Mouse (Mus musculus): Measurements from ENCODE around the gene P4ha1. TPM values are rescaled to one million over a fixed set of nuclear protein-coding genes. Genes with fewer than 3 reads are reported as not detected.
A peak's percentile ranks its signal among the peaks of the same experiment; 100 is the strongest.

The P4ha1 gene
- total RNA-seq, 2 experiments from 2014 or later: 4.2 to 15.8 TPM

DNA sequence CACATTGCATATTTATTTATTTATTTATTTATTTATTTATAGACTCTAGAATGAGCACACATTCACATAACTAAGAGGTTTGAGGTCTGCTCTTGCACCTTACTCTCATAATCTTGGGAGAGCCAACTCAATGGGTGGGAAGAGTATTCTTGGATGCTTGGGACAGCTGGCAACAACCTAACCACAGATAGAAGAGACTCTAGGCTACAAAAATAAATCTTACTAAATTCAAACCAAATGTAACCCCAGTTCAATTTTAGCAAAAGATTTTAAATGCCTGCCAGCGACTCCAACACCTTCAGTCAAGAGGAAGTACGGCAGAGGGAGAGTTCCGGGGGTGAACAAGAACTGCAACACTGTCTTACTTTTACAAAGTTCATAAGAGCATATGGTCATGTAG is 2.0 kb upstream of the P4ha1 start:
- no peak for ATAC-seq (replicated peaks; ENCODE audit: low FRiP score, low TSS enrichment, poor library complexity, severe bottlenecking)

DNA sequence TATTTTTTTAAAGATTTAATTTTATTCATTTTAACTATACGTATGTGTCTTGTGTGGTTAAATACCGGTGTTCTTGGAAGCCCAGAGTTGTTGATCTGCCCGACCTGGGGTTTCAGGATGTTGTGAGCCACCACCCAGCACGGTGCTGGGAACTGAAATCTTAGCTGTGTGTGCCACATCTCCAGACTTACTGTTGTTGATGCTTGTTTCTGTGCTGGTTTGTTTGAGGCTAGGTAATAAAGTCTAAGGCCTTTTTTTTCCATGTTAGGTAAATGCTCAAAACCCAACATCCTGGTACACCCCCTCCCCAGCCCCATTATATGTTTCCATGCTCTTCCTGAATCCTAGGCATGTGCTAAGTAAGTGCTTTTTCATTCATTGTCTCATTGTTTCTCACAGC is 825 bp upstream of the P4ha1 start:
- no peak for ATAC-seq (replicated peaks; ENCODE audit: low FRiP score, low TSS enrichment, poor library complexity, severe bottlenecking)

DNA sequence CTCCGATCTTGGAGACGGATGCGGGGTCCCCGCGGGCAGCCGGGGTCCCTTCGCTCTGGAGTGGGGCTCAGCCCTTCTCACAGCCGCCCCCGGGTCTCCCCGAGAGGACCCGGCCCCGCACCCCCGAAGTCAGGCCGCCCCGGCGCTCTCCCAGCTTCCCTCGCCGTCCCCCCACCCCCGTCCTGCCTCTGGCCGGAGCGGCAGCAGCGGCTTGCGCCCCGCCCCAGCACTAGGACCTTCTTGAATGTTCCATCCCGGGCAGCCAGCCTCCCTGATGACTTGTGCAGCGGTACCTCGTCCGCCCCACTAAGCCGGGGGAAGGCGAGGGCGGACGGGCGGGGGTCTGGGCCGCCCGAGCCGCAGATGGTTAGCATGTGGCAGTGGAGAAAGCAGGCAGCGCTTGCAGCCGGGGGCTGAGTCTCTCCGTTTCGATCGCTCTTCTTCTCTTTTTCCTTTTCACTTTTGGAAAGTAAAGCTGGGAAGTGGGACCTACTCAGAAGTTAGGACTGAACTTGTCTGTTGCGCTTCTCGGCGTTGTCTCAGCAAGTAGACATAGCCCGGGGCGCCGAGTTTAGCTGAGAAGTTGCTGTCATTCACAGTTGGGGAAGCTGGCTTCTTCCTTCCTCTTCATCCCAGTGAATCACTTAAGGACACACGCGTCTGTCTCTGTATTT is 529 bp downstream of the P4ha1 start:
- ATAC-seq (replicated peaks; ENCODE audit: low FRiP score, low TSS enrichment, poor library complexity, severe bottlenecking): peak; percentile 60

DNA sequence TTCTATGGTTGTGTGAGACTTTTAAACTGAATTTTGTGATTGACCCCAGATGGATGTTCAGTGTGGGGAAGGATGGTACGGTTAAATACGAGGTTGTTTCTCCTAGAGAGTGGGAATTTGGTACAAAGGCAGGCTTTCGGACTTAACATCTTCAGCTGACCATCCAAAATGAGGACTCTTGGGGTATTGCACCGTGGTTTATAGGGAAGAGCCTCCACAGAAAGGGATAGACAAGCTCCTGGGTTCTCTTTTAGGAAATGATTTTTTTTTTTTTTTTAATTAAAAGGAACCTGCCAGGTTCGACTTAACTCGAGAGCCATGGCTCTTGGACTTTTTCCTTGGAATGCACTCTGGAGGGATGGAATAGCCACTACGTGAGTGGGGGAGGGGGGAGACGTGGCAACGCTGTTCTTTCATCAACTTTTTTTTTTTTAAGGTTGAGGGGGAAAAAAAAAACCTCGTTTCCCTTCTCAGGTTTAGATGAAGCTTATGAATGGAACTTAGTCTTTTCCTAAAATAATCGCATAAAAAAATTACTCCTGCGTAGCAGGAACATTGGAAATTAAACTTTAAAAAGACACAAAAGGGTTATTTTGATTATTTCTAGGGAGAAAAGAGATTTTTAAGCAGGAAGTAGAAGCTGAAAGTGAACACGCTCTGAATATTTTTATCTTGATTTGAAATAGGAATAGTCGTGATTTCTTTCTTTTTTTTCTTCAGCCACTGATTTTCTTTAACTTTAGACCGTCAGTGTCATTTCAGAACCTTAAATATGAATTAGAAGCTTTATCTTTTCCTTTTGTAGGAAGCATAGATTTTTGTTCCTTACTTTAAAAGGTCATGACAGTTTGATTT is 1.4 kb downstream of the P4ha1 start:
- no peak for ATAC-seq (replicated peaks; ENCODE audit: low FRiP score, low TSS enrichment, poor library complexity, severe bottlenecking)

GRCm38 (mm10) chr10:59326612-59327315 is 3.7 kb downstream of the P4ha1 start:
- ATAC-seq (replicated peaks; ENCODE audit: low FRiP score, low TSS enrichment, poor library complexity, severe bottlenecking): no peak

GRCm38 (mm10) chr10:59327316-59327710 is 4.2 kb downstream of the P4ha1 start:
- ATAC-seq (replicated peaks; ENCODE audit: low FRiP score, low TSS enrichment, poor library complexity, severe bottlenecking): no peak

DNA sequence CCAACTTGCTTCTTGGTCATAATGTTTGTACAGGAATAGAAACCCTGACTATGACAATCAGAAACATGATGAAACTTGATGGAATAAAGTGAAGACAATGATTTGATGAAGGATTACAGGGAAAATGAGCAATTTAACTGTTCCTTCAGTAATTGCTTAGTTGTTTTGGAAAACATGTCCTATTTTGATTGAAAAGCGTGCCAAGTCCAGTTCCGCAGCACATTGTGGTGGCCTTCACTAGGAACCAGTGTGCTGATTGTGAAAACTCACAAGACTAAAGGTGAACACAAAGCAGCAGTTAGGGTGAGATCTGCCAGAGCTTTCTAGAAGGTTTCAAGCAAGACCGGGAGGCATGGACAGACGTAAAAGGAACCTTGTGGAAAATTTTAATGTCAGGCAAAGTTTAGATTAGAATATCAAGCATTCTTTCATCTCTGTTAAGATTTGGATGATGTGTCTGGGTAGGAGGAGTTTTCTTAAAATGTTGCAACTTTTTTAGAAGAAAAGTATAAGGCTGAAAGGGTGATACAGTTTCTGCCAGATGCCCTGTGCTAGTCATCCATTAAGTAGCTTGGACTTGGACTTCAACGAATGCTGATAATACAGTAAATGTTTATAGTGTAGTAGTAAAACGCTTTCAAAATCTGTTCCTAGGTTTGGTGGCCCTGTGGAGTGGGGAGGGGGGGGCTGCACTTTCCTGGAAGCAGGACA is 8.6 kb downstream of the P4ha1 start:
- ATAC-seq (replicated peaks; ENCODE audit: low FRiP score, low TSS enrichment, poor library complexity, severe bottlenecking): no peak

DNA sequence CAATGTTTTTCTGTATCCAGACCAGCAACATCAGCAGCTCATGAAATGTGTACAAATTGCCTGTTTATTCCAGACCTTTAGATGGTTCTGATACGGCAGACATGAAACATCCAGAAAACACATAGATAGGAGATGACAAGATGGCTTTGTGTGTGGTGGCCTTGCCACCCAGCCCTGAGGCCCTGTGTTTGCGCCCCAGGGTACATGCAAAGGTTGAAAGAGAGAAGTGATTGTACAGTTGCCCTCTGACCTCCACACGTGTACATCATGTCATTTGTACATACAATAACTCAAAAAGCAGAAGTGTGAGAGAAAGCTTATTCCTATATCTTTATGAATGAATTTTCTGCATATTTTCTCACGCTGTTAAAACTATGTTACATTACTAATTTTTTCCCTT is 10.3 kb downstream of the P4ha1 start:
- ATAC-seq (replicated peaks; ENCODE audit: low FRiP score, low TSS enrichment, poor library complexity, severe bottlenecking): no peak

DNA sequence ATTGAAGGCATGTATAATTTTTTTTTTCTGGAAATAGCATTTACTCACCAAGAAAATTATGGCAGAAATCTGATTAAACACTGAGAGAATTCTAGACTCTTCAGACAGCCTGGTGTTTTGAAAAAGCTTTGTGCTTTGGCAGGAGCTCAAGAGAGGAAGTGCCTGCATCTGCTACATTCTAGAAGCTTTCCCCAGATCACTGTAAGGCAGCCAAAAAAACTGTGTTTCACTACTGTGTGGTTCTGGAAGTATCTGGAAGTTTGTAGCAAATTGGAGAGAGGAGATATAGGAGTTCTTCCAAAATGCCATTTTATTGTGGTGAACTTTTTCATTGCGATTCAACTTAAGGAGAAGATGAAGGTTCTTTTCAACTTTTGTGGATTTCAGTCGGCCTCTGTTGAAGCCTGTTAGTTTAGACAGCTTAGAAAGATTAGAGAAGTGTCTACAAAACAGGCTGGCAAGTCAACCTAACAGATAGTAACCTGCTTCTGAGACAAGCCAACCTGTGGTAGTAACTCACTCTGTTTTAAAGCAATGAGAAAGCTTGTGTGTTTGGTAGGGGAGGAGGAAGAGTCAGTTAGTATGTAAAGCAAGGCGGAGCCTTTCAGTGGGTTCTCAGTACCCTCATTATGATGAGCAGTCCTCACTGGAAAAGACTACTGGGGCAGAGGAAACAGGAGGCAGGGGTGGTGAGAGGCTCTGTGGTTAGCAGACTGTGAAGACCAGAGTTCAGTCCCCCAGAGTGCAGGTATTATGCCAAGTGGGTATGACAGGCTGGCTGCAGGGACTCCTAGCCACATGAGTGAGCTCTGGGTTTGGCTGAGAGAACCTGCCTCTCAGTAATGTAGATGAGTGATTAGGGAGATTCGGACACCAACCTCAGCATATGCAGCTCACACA is 12.1 kb downstream of the P4ha1 start:
- peak; percentile 71 for ATAC-seq (replicated peaks; ENCODE audit: low FRiP score, low TSS enrichment, poor library complexity, severe bottlenecking)

DNA sequence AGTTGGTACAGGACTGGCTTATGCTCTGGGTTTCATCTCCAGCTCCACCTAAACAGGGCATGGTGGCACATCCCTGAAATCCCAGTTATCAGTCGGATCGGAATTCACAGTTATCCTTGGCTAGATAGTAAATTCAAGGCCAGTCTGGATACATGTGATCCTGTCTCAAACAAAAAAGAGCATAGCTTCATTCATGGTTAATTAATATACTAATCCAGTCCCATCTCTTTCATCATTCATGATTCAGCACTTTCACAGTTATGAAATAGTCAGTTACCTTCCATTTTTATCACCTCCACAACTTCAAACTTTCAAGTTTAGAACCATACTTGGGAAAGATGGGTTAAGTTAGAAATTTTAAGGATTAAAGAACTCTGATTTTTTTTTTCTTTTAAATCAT is 13.0 kb downstream of the P4ha1 start:
- no peak for ATAC-seq (replicated peaks; ENCODE audit: low FRiP score, low TSS enrichment, poor library complexity, severe bottlenecking)

GRCm38 (mm10) chr10:59346560-59346959 is 23.5 kb downstream of the P4ha1 start:
- no peak for ATAC-seq (replicated peaks; ENCODE audit: low FRiP score, low TSS enrichment, poor library complexity, severe bottlenecking)

GRCm38 (mm10) chr10:59348200-59348599 is 25.1 kb downstream of the P4ha1 start:
- ATAC-seq (replicated peaks; ENCODE audit: low FRiP score, low TSS enrichment, poor library complexity, severe bottlenecking): peak; percentile 99

DNA sequence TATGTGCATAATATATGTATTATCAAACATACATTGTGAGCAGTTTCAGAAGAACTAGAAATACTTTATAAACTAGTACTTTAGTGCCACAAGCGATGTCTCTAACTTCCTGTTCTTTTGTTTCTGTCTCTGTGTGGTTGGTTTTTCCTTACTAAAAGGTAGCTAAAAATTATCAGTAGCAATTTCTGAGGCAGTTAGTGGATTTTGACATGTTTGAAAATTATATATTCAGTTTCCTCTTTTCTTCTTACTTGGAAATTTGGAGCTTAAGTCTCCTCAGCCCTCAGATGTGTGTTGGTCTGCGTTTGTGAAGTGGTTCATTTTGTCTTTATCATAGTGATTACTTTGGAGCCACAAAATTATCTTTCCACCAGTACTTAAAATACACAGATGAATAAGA is 26.4 kb downstream of the P4ha1 start:
- ATAC-seq (replicated peaks; ENCODE audit: low FRiP score, low TSS enrichment, poor library complexity, severe bottlenecking): no peak

- ATAC-seq (replicated peaks; ENCODE audit: low FRiP score, low TSS enrichment, poor library complexity, severe bottlenecking): no peak
Measured at GRCm38 (mm10) chr10:59353065-59353464, 30.0 kb downstream of the P4ha1 start.

GRCm38 (mm10) chr10:59354120-59354519 is 31.0 kb downstream of the P4ha1 start:
- ATAC-seq (replicated peaks; ENCODE audit: low FRiP score, low TSS enrichment, poor library complexity, severe bottlenecking): no peak

DNA sequence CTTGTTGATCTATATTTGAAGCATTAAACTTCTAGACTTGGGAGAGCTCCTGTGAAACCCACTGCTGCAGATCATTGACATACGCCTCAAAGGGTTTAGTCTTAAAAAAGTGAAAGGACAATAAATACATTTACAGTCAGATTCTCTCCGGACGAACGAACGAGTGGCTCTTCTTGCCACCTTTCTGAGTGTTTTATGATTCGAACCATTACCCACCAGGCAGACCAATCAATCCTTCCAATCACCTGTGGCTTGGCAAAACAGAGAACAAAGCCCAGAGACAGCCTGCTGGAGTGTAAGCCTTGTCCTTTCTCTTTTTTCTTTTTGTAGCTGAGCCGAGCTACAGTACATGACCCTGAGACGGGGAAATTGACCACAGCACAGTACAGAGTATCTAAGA is 31.9 kb downstream of the P4ha1 start:
- ATAC-seq (replicated peaks; ENCODE audit: low FRiP score, low TSS enrichment, poor library complexity, severe bottlenecking): no peak

DNA sequence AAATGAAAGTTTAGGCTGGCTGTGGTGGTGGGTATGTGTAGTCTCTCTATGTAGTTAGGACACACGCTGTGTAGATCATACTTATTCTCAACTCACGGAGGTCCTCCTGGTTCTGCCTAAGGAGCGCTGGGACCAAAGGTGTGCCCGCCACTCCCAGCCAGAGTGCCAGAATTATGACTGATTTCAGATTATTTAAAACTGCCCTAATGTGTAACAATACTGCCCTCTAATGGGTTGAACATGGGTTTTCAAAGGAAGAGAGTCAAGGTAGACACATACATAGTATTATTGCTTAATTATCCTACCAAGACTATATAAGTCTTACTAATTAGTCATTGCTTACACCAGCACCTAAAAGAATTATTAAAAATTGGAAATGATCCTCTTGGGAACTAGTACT is 35.6 kb downstream of the P4ha1 start:
- ATAC-seq (replicated peaks; ENCODE audit: low FRiP score, low TSS enrichment, poor library complexity, severe bottlenecking): 0 out of 2 replicates have a peak, but pooled peaks have one; percentile 33

GRCm38 (mm10) chr10:59363208-59363607 is 40.1 kb downstream of the P4ha1 start:
- peak; percentile 79 for ATAC-seq (replicated peaks; ENCODE audit: low FRiP score, low TSS enrichment, poor library complexity, severe bottlenecking)

DNA sequence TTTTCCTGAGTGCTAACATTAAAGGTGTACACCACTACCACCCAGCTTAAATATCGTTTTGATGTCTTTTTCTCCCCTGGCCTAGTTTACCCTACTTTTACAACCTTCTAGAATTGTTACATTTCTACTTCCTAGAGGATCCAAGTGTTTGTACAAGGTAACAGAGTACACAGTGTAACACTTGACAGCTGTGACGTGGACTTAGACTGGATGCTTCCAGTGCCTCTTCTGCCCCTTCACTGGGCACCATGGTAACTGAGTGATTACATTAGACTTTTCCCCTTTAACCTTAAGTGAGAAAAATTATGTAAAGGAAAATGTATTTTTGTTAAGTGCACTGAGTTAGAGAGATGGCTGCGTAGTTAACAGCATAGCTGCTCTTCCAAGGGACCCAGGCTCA is 41.5 kb downstream of the P4ha1 start:
- ATAC-seq (replicated peaks; ENCODE audit: low FRiP score, low TSS enrichment, poor library complexity, severe bottlenecking): no peak

All from megakaryocyte-erythroid progenitor cell, adult 5-6 weeks (primary cell).